Mouse (Mus musculus): ENCODE data around the gene Plppr5. TPM values are rescaled to one million over a fixed set of nuclear protein-coding genes. Genes with fewer than 3 reads are reported as not detected.

Gene Plppr5
- polyA plus RNA-seq (2016; fragmentation: Nextera tagmentation; extraction: Ambion mirVana): 0.05 and 0.06 TPM in 2 replicates

DNA sequence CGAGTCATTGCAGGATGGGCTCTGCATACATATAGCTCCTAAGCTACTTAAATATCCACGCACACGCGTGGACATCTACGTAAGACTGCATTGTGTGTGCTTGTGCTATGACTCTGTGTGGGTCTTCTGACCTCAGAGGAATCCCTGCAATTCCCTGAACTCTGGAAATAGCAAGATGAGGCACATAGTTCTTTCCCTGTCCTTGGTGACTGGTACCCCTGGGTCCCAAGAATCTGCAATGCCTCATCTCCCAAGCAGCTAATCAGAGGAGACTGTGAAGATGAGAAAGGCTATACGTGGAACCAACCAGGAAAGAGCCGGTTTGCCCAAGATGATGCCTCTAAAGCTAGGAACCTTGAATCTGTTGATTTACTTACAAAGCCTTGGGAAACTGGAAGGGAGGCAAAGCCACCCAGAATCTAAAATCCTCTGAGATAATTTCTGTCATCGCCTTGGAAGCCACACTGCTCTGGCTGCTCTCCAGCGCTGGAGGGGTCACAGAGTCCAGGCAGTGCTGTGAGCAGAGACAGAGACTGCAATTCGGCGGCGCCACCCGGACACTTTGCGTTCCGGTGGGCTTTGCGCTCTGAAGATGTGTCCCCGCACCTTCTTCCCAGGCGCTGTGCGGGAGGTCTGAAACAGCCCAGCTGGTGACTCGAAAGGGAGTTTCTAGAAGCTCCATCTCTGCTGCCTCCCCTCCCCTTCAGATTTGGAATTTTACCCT, at the start of gene Plppr5:
Gene Plppr5, plus strand, starts transcription at position 308 of the 724 bp plus-strand sequence.
- Histone ChIP-seq H3K27ac (no peak within 1 kb of the TSS), H3K9ac (replicated peaks) (peak within 1 kb of the TSS; percentile 69), H3K27me3 (peaks cover 48% of the 10 kb centered on the region), H3K4me2 (peak within 1 kb of the TSS; percentile 99), H3K4me1 (replicated peaks) (peaks cover 6% of the 10 kb centered on the region; the same call in 1 of the 2 replicates), H3K36me3 (no peaks in the 10 kb centered on the region), H3K9me3 (no peaks in the 10 kb centered on the region), H3K4me3 (replicated peaks) (peak within 1 kb of the TSS; percentile 65)
- ATAC-seq (ENCODE audit: insufficient number of reproducible peaks, insufficient read depth, low FRiP score, low TSS enrichment, low read depth): peak; percentile 40
- 23% methylated on average over 20 of the region's 20 CpGs for WGBS

DNA sequence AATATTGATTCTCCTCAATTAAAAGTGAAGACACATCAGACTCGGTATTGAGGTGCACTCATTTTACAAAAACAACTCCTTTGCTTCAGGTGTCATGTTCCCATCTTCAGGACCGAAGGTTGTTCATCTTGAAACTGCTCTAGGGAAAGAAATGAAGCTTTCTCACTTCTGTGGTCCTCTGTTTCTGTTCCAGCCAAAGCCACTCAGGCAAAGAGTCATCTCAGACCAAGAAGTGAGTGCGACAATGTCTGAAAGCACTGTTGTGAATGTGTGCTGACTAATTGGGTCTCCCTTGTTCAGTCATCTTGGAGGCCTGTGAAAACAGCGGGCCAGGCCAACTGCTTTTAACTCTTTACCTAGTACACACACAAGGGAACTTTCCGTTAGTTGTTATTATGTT, 24.7 kb upstream of the Plppr5 start:
- WGBS: 89% methylated on average over 5 of the region's 5 CpGs

DNA sequence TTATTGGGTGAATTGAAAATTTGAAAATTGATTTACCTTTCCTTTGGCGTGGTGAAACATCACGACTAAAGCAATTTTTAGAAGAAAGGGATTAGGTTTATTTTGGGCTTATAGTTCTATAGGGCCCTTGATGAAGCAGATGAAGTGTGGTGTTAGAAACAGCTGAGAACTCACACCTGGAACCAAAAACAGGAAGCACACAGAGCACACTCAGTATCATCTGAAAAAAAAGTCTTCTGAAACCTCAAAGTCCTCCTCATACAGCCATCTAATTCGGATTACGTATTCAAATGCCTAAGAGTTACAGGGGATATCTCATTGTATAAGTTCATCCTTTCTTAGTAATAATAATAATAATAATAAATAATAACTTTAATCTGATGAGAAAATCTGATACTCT, 24.1 kb upstream of the Plppr5 start:
- H3K9ac ChIP-seq (replicated peaks): no peak overlapping the region
- WGBS: 84% methylated on average over 4 of the region's 4 CpGs
- no peak for ATAC-seq (ENCODE audit: insufficient number of reproducible peaks, insufficient read depth, low FRiP score, low TSS enrichment, low read depth)

More for the DNA sequence above, 24.7 kb upstream of the Plppr5 start:
- H3K27me3 ChIP-seq: no peaks in the 10 kb centered on the region
- no peak overlapping the region for H3K27ac ChIP-seq
- no peak overlapping the region for H3K9ac ChIP-seq (replicated peaks)
- ATAC-seq (ENCODE audit: insufficient number of reproducible peaks, insufficient read depth, low FRiP score, low TSS enrichment, low read depth): no peak
- H3K36me3 ChIP-seq: no peaks in the 10 kb centered on the region
- no peaks in the 10 kb centered on the region for H3K4me1 ChIP-seq (replicated peaks)
- H3K4me3 ChIP-seq (replicated peaks): no peak overlapping the region
- H3K4me2 ChIP-seq: no peak overlapping the region
- H3K9me3 ChIP-seq: no peaks in the 10 kb centered on the region

DNA sequence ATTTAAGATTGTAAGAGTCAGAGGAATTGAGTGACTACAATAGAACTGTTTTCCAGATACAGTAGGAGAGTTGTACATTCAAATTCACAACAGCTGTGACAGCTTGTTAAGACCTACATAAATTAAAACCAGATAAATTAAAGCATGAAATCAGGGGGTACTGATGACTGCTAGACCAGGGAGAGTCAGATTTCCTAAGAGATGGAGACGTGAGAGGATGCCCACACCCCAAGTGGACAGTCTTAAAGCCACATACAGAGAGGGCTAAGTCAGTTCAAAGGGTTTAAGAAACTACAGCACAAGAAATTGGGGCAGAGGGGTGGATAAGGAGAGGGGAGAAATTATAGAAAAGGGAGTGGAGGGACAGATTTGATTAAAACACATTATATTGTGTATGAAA, 17.7 kb upstream of the Plppr5 start:
- 11% methylated on average over 1 of the region's 1 CpGs for WGBS
- 0 out of 2 replicates have a peak, but pooled peaks have one; percentile 26 for ATAC-seq (ENCODE audit: insufficient number of reproducible peaks, insufficient read depth, low FRiP score, low TSS enrichment, low read depth)
- H3K27ac ChIP-seq: no peak overlapping the region
- no peaks in the 10 kb centered on the region for H3K27me3 ChIP-seq
- no peaks in the 10 kb centered on the region for H3K9me3 ChIP-seq
- no peaks in the 10 kb centered on the region for H3K4me1 ChIP-seq (replicated peaks)
- H3K36me3 ChIP-seq: no peaks in the 10 kb centered on the region
- H3K4me3 ChIP-seq (replicated peaks): no peak overlapping the region
- no peak overlapping the region for H3K9ac ChIP-seq (replicated peaks)
- H3K4me2 ChIP-seq: no peak overlapping the region

More for the DNA sequence above, 24.1 kb upstream of the Plppr5 start:
- no peaks in the 10 kb centered on the region for H3K27me3 ChIP-seq
- no peaks in the 10 kb centered on the region for H3K36me3 ChIP-seq
- H3K9me3 ChIP-seq: no peaks in the 10 kb centered on the region
- no peak overlapping the region for H3K4me3 ChIP-seq (replicated peaks)
- no peak overlapping the region for H3K27ac ChIP-seq
- no peak overlapping the region for H3K4me2 ChIP-seq
- H3K4me1 ChIP-seq (replicated peaks): no peaks in the 10 kb centered on the region

DNA sequence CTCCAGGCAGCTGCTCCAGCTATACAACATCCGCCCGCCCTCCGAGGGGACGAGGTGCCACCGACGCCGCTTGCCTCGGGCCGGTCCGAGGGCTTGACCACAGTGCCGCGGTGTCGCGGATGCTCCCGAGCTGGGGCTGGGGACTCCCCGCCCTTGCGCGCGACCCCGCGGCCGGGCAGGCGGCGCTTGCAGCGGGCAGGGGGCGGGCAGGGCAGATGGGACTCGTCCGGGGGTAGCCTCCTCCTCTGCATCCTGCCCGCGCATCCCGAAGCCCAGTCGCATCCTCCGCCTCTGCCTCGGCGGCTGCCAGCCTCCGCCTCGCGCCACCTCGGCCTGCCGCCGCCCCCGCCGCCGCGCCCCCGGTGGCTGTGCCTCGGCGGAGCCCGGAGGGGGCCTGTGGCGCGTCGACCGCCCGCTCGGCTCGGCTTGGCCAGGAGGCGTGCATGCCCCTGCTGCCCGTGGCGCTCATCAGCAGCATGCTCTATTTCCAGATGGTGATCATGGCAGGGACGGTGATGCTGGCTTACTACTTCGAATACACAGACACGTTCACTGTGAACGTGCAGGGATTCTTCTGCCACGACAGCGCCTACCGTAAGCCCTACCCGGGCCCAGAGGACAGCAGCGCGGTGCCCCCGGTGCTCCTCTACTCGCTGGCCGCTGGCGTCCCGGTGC, 754 bp downstream of the Plppr5 start:
- Histone ChIP-seq H3K27me3 (peaks cover 48% of the 10 kb centered on the region), H3K4me2 (peak overlapping the region; percentile 99), H3K4me3 (replicated peaks) (peak overlapping the region; percentile 65), H3K4me1 (replicated peaks) (peaks cover 6% of the 10 kb centered on the region; the same call in 1 of the 2 replicates), H3K9ac (replicated peaks) (peak overlapping the region; percentile 69), H3K9me3 (no peaks in the 10 kb centered on the region), H3K36me3 (no peaks in the 10 kb centered on the region), H3K27ac (no peak overlapping the region)
- under 1% methylated on average over 69 of the region's 74 CpGs for WGBS
- ATAC-seq (ENCODE audit: insufficient number of reproducible peaks, insufficient read depth, low FRiP score, low TSS enrichment, low read depth): peak; percentile 70

DNA sequence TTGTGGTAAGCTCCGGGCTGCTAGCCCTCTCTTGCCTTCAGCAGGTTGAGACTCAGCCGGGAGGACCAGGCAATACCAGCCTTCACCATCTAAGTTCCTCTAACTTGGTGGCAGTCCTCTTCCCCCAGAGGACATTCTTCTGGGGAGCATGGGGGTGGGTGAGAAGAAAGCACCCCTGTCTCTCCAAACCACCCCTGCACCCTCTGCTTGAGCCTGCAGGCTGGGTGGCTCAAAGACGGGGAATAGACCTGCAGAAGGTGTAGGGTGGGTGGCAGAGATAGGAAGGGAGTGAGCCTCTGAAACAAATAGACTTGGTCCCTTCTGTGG, 1.3 kb downstream of the Plppr5 start:
- H3K4me3 ChIP-seq (replicated peaks): peak overlapping the region; percentile 65
- no peak overlapping the region for H3K27ac ChIP-seq
- peaks cover 6% of the 10 kb centered on the region; the same call in 1 of the 2 replicates for H3K4me1 ChIP-seq (replicated peaks)
- H3K27me3 ChIP-seq: peaks cover 48% of the 10 kb centered on the region
- peak overlapping the region; percentile 99 for H3K4me2 ChIP-seq
- no peaks in the 10 kb centered on the region for H3K9me3 ChIP-seq
- ATAC-seq (ENCODE audit: insufficient number of reproducible peaks, insufficient read depth, low FRiP score, low TSS enrichment, low read depth): no peak
- WGBS: 24% methylated on average over 3 of the region's 3 CpGs
- H3K9ac ChIP-seq (replicated peaks): peak overlapping the region; percentile 69; the same call in 1 of the 2 replicates
- no peaks in the 10 kb centered on the region for H3K36me3 ChIP-seq

DNA sequence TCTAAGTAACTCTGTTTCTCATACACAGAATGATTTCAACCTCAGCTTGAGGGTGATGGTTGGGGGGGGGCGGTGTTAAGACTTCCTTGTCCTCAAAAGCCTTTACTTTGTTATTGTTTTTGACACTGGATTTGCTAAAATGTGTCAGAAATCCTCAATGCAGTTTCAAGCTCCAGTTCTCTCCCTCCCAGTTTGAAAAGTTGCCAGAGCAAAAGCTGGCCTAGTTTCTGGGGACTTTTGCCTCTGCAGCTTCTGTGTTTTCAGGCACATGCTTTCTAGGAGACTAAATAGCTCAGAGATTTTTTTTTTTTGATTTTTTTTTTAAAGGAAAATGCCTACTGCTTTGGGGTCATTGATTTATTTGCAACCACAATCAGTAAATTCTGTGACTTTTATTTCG, 2.7 kb downstream of the Plppr5 start:
- Histone ChIP-seq H3K9me3 (no peaks in the 10 kb centered on the region), H3K4me2 (no peak overlapping the region), H3K4me1 (replicated peaks) (peaks cover 6% of the 10 kb centered on the region; the same call in 1 of the 2 replicates), H3K36me3 (no peaks in the 10 kb centered on the region), H3K27ac (no peak overlapping the region), H3K9ac (replicated peaks) (no peak overlapping the region), H3K27me3 (peaks cover 48% of the 10 kb centered on the region), H3K4me3 (replicated peaks) (no peak overlapping the region)
- WGBS: 93% methylated on average over 2 of the region's 2 CpGs
- ATAC-seq (ENCODE audit: insufficient number of reproducible peaks, insufficient read depth, low FRiP score, low TSS enrichment, low read depth): no peak

DNA sequence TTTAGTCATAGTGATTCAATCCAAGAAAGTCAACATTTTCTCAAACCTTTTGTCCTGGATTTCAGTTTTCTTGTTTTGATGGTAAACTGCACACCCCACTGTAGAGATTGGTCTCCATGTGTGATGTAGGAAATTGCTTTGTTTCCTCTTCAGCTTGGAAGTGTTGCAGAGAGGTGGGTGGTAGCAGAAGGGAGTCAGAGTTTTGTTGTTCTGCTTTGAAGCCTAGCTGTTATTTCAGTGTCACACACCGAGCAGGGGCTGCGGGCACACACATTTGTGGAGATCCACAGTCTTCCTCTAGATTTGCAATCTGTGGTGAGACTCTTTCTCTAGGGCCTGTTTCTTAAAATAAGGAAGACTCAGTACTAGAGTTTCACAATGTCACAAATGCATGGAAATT, 8.0 kb downstream of the Plppr5 start:
- H3K27me3 ChIP-seq: peaks cover 6% of the 10 kb centered on the region; the same call in 1 of the 2 replicates
- H3K9me3 ChIP-seq: no peaks in the 10 kb centered on the region
- H3K4me2 ChIP-seq: no peak overlapping the region
- no peak overlapping the region for H3K9ac ChIP-seq (replicated peaks)
- no peak overlapping the region for H3K27ac ChIP-seq
- no peak for ATAC-seq (ENCODE audit: insufficient number of reproducible peaks, insufficient read depth, low FRiP score, low TSS enrichment, low read depth)
- H3K4me1 ChIP-seq (replicated peaks): no peaks in the 10 kb centered on the region
- no peak overlapping the region for H3K4me3 ChIP-seq (replicated peaks)
- WGBS: 83% methylated on average over 2 of the region's 2 CpGs
- no peaks in the 10 kb centered on the region for H3K36me3 ChIP-seq

DNA sequence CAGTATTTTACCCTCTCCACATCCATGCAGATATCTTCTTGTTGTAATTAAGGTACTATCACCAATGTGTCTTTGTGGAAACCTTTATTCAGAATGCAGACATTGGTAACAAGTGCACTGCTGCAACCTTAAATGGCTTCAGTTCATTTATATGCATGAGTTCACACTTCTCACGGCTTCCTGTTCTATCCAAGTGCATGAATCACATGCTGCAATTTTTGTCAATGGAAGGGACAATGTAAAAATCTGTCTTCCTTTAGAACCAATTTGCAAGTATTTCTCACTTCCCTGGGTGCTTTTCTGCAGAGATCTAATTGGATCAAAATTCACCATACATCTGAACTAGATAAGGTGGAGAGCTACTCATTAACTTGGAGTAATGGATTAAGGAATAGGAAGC, 27.8 kb downstream of the Plppr5 start:
- no peak for ATAC-seq (ENCODE audit: insufficient number of reproducible peaks, insufficient read depth, low FRiP score, low TSS enrichment, low read depth)
- Histone ChIP-seq H3K27me3 (no peaks in the 10 kb centered on the region), H3K27ac (no peak overlapping the region), H3K9ac (replicated peaks) (no peak overlapping the region), H3K4me2 (no peak overlapping the region), H3K36me3 (no peaks in the 10 kb centered on the region), H3K9me3 (no peaks in the 10 kb centered on the region), H3K4me1 (replicated peaks) (no peaks in the 10 kb centered on the region), H3K4me3 (replicated peaks) (no peak overlapping the region)
- WGBS: 78% methylated on average over 1 of the region's 1 CpGs

DNA sequence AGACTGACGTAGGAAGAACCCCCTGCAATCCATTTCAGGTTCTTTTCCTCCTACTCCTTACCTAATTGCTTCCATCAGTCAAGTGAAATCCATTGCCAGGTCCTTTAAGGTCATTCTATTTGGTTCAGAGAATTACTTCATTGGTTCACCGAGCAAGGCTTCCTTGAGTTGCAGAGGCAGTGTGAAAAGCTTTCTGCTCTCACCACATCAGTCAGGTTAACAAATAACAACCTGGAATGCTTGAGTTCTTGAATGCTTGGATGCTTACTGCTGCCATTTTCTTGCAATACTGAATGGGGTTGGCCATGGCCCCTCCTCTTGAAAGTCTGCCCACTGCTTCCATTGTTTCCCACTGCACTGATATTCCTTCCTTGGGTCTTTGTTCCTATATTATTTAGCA, 28.8 kb downstream of the Plppr5 start:
- Histone ChIP-seq H3K4me1 (replicated peaks) (no peaks in the 10 kb centered on the region), H3K4me2 (no peak overlapping the region), H3K9me3 (no peaks in the 10 kb centered on the region), H3K27me3 (no peaks in the 10 kb centered on the region), H3K9ac (replicated peaks) (no peak overlapping the region), H3K36me3 (no peaks in the 10 kb centered on the region), H3K4me3 (replicated peaks) (no peak overlapping the region), H3K27ac (no peak overlapping the region)
- ATAC-seq (ENCODE audit: insufficient number of reproducible peaks, insufficient read depth, low FRiP score, low TSS enrichment, low read depth): no peak
- 70% methylated on average over 2 of the region's 2 CpGs for WGBS

DNA sequence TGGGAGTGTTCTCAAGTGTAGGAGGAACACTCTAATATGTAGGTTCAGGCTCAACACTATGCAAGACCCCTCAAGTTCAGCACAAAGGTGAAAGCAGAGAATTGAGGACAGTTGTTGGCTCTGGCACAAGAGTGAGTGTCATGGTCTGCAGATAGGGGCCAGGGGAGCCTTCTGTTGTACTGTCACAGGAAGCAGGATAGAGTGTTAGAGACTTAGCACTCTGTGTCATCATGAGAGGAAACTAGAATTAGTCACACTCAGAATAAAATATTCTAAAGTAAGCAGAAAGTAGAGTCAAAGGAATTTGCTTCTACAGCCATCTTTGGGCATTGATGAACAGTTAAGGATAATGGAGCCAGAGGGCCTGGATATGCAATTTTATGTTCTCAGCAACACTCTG, 31.7 kb downstream of the Plppr5 start:
- H3K9me3 ChIP-seq: no peaks in the 10 kb centered on the region
- H3K27ac ChIP-seq: no peak overlapping the region
- no peak overlapping the region for H3K9ac ChIP-seq (replicated peaks)
- H3K36me3 ChIP-seq: no peaks in the 10 kb centered on the region
- no peaks in the 10 kb centered on the region for H3K4me1 ChIP-seq (replicated peaks)
- no peak overlapping the region for H3K4me2 ChIP-seq
- no peak overlapping the region for H3K4me3 ChIP-seq (replicated peaks)
- H3K27me3 ChIP-seq: no peaks in the 10 kb centered on the region
- ATAC-seq (ENCODE audit: insufficient number of reproducible peaks, insufficient read depth, low FRiP score, low TSS enrichment, low read depth): no peak
